Mouse (Mus musculus) cerebellum, adult 2 months (tissue): ENCODE results near the gene 1300017J02Rik.

ENCODE experiments used
- CTCF ChIP-seq: fragments of 200-500 bp; IDR thresholded peaks from 2 replicates; pipeline ENCODE4 v1.5.1; 2011; ENCODE audit warnings: low read depth, mild to moderate bottlenecking, control low read depth, low read length, moderate library complexity, borderline replicate concordance; ENCODE audit not compliant: insufficient read depth
- POLR2A ChIP-seq: fragments of 200-500 bp; IDR thresholded peaks from 2 replicates; pipeline ENCODE4 v1.6.1; 2011; ENCODE audit warnings: low read length, control low read depth, borderline replicate concordance; ENCODE audit not compliant: insufficient read depth

DNA sequence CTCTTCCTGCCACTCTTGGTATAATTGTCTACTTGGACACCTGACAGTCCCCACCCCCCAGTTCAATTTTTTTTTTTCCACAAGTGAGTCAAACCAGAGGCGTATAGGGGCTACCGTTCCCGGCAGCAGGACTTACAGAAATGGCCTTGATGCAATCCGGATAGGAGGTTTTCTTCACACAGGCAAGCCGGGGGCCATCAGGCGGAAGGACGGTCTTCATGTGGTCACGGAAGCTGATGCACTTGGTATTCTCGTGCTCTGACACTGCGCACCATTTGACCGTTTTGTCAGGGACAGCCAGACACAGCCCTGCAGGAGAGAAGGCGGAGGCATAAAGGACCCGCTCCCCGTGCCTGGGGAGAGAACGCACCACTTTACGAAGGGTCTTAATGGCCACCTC is 77.1 kb downstream of the 1300017J02Rik start:
- TF ChIP-seq CTCF (no peak), POLR2A (no peak)
